Mouse (Mus musculus): ENCODE results near the gene Klhl15. TPM values are rescaled to one million over a fixed set of nuclear protein-coding genes. Genes with fewer than 3 reads are reported as not detected.

The Klhl15 gene
- polyA plus RNA-seq, 1 experiment = 2.4 TPM

GRCm38 (mm10) chrX:94302928-94303327 is 68.5 kb downstream of the Klhl15 start:
- Histone ChIP-seq H3K79me3 (ENCODE audit: low read depth) (no peaks in the 10 kb centered on the region), H3ac (ENCODE audit: control insufficient read depth, insufficient read length, low read depth) (no peak overlapping the region), H3K27me3 (ENCODE audit: control insufficient read depth, insufficient read depth, insufficient read length) (peaks cover 7% of the 10 kb centered on the region), H3K36me3 (ENCODE audit: control insufficient read depth, insufficient read depth) (no peaks in the 10 kb centered on the region), H3K79me2 (ENCODE audit: control insufficient read depth, insufficient read depth) (no peaks in the 10 kb centered on the region), H3K4me3 (ENCODE audit: insufficient read depth, poor library complexity, severe bottlenecking) (no peak overlapping the region)
- TF ChIP-seq USF1 (IDR thresholded peaks at IDR 0.05; ENCODE audit: low read depth) (no peak), CTCF (IDR thresholded peaks at IDR 0.05; ENCODE audit: control insufficient read depth, insufficient read depth, insufficient read length) (no peak), MYOG (IDR thresholded peaks at IDR 0.05; ENCODE audit: control insufficient read depth, extremely low read depth, insufficient read length) (no peak), MYOD1 (IDR thresholded peaks at IDR 0.05; ENCODE audit: control insufficient read depth, insufficient read length, low read depth) (no peak), FOSL1 (IDR thresholded peaks at IDR 0.05; ENCODE audit: insufficient read depth, low read length, poor library complexity, severe bottlenecking) (no peak), MAX (IDR thresholded peaks at IDR 0.05) (no peak), CEBPB (IDR thresholded peaks at IDR 0.05; ENCODE audit: low read depth) (no peak)

- H3K79me3 ChIP-seq (ENCODE audit: low read depth) = no peaks in the 10 kb centered on the region
- H3K4me3 ChIP-seq (ENCODE audit: insufficient read depth, poor library complexity, severe bottlenecking) = no peak overlapping the region
- H3K36me3 ChIP-seq (ENCODE audit: control insufficient read depth, insufficient read depth) = no peaks in the 10 kb centered on the region
- H3K79me2 ChIP-seq (ENCODE audit: control insufficient read depth, insufficient read depth) = no peaks in the 10 kb centered on the region
- peaks cover 14% of the 10 kb centered on the region for H3K27me3 ChIP-seq (ENCODE audit: control insufficient read depth, insufficient read depth, insufficient read length)
- no peak overlapping the region for H3ac ChIP-seq (ENCODE audit: control insufficient read depth, insufficient read length, low read depth)
- TF ChIP-seq FOSL1 (IDR thresholded peaks at IDR 0.05; ENCODE audit: insufficient read depth, low read length, poor library complexity, severe bottlenecking) (no peak), MYOG (IDR thresholded peaks at IDR 0.05; ENCODE audit: control insufficient read depth, extremely low read depth, insufficient read length) (no peak), CEBPB (IDR thresholded peaks at IDR 0.05; ENCODE audit: low read depth) (no peak), MAX (IDR thresholded peaks at IDR 0.05) (no peak), MYOD1 (IDR thresholded peaks at IDR 0.05; ENCODE audit: control insufficient read depth, insufficient read length, low read depth) (no peak), USF1 (IDR thresholded peaks at IDR 0.05; ENCODE audit: low read depth) (no peak), CTCF (IDR thresholded peaks at IDR 0.05; ENCODE audit: control insufficient read depth, insufficient read depth, insufficient read length) (no peak)
Observed at GRCm38 (mm10) chrX:94321036-94321902, 86.9 kb downstream of the Klhl15 start.

Small RNAs within 50 kb of the gene (microRNA-seq; reads per million reads assigned to microRNA genes)
- gene Mir7673 (ENCODE audit: borderline microRNAs expressed) = not detected

Other genes with a start within 250 kb of the Klhl15 start
- gene Zfx, start 110.9 kb upstream of the Klhl15 start, polyA plus RNA-seq (2012; fragmentation: generic; extraction: Trizol) = 5.3 TPM
- 68.2 TPM for gene Eif2s3x, start 21.7 kb upstream of the Klhl15 start, polyA plus RNA-seq (2012; fragmentation: generic; extraction: Trizol)
- gene Fam90a1b, start 132.2 kb downstream of the Klhl15 start, polyA plus RNA-seq (2012; fragmentation: generic; extraction: Trizol) = not detected
- gene Apoo, start 132.5 kb downstream of the Klhl15 start, polyA plus RNA-seq (2012; fragmentation: generic; extraction: Trizol) = 37.6 TPM

Measured in C2C12 (cell line).